Mouse (Mus musculus) embryonic facial prominence, embryonic 15.5 days (tissue): ENCODE measurements around the gene Lefty1. TPM values are rescaled to one million over a fixed set of nuclear protein-coding genes. Genes with fewer than 3 reads are reported as not detected.
A peak's percentile ranks its signal among the peaks of the same experiment; 100 is the strongest.
"Not testable (repeated sequence)": the region's sequence is repeated elsewhere in the genome, so short reads cannot be mapped to it uniquely, and the experiment has no call there.

Source experiments
- ATAC-seq: fragments of 200-750 bp; cut with Nextera tagmentation; 2 replicates; pipeline ENCODE4 v1.8.0; 2017; ENCODE audit warnings: low read depth, moderate TSS enrichment; ENCODE audit not compliant: insufficient number of reproducible peaks, low FRiP score, low TSS enrichment
- H3K27ac ChIP-seq: fragments of 300-500 bp; sonication (generic); replicated peaks from 2 replicates; pipeline ENCODE4 v1.5.1; 2015; ENCODE audit warnings: mild to moderate bottlenecking, inconsistent platforms
- H3K27me3 ChIP-seq: fragments of 300-500 bp; sonication (generic); 2 replicates; pipeline ENCODE4 v1.6.1; 2015; ENCODE audit warnings: inconsistent platforms
- H3K36me3 ChIP-seq: fragments of 300-500 bp; sonication (generic); 2 replicates; pipeline ENCODE4 v1.6.1; 2015; ENCODE audit warnings: mild to moderate bottlenecking, inconsistent platforms
- H3K4me1 ChIP-seq: fragments of 300-500 bp; sonication (generic); 2 replicates; pipeline ENCODE4 v1.6.1; 2015; ENCODE audit warnings: inconsistent platforms
- H3K4me2 ChIP-seq: fragments of 300-500 bp; sonication (generic); replicated peaks from 2 replicates; pipeline ENCODE4 v1.6.1; 2015; ENCODE audit warnings: mild to moderate bottlenecking, inconsistent platforms
- H3K4me3 ChIP-seq: fragments of 300-500 bp; sonication (generic); replicated peaks from 2 replicates; pipeline ENCODE4 v1.5.1; 2015; ENCODE audit warnings: mild to moderate bottlenecking, inconsistent platforms
- H3K9ac ChIP-seq: fragments of 300-500 bp; sonication (generic); 2 replicates; pipeline ENCODE4 v1.6.1; 2015; ENCODE audit warnings: inconsistent platforms
- H3K9me3 ChIP-seq: fragments of 300-500 bp; sonication (generic); replicated peaks from 2 replicates; pipeline ENCODE4 v1.6.1; 2016; ENCODE audit warnings: inconsistent platforms
- WGBS: fragments of 180-500 bp; shearing (Covaris S2); methylation state at CpG from one replicate; pipeline ENCODE4 v1.1.7; 2015; 5-methylcytosine and 5-hydroxymethylcytosine counted together
- polyA plus RNA-seq: library from polyadenylated mRNA; unstranded; fragments of >200 nt; fragmentation: Nextera tagmentation; extraction: Ambion mirVana; gene quantifications from 2 replicates; pipeline ENCODE4 v1.2.1, GENCODE M21; 2015

Lefty1 gene
- polyA plus RNA-seq = 4.0 and 4.6 TPM in 2 replicates

DNA sequence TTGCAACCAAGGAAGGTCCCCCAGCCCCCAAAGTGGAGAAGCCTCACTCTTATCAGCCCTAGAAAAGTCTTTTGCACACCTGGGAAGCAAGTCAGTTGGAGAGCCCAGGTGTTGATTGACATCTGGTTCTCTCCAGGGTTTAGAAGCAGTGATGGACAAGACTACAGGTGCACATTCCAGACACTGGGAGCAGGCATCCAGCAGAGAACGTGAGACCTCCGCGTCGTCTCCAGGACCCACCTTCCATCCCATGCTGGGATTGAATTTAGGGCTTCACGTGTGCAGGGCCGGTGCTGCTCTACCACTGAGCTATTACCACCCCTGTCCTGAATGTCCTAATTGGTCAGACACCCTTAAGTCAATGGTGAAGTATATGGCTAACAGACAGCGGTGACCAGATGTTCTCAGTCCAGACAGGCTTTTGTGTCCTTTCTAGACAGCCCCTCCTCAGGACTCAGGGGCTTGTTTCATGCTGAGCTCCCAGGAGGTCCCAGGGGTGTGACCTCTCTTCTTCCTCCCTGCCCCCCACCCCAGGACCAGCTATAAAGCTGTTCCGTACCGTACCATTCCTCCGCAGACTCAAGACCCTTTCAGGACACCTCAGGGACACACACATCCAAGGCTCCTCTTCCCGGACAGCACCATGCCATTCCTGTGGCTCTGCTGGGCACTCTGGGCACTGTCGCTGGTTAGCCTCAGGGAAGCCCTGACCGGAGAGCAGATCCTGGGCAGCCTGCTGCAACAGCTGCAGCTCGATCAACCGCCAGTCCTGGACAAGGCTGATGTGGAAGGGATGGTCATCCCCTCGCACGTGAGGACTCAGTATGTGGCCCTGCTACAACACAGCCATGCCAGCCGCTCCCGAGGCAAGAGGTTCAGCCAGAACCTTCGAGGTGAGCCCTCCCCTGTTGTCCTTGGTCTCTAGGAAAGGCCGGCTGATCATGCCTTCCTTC is at the start of gene Lefty1:
TSS of gene Lefty1 (plus strand) at position 556 of the 953 bp plus-strand sequence.
- H3K27ac ChIP-seq = no peak within 1 kb of the TSS
- no peaks in the 10 kb centered on the region for H3K36me3 ChIP-seq
- H3K4me3 ChIP-seq = no peak within 1 kb of the TSS
- H3K4me1 ChIP-seq = no peaks in the 10 kb centered on the region
- no peaks in the 10 kb centered on the region for H3K9me3 ChIP-seq
- 13% methylated on average over 21 of the region's 21 CpGs for WGBS
- peaks cover 41% of the 10 kb centered on the region for H3K27me3 ChIP-seq
- no peak within 1 kb of the TSS for H3K4me2 ChIP-seq
- no peak within 1 kb of the TSS for H3K9ac ChIP-seq
- no peak for ATAC-seq

GRCm38 (mm10) chr1:180888556-180889042 is 46.2 kb upstream of the Lefty1 start:
- Histone ChIP-seq H3K27ac (peak overlapping the region; percentile 58; the same call in 1 of the 2 replicates), H3K4me3 (peak overlapping the region; percentile 3; the same call in 1 of the 2 replicates), H3K9ac (0 out of 2 replicates have a peak overlapping the region, but pooled peaks have one; percentile 6), H3K4me2 (peak overlapping the region; percentile 45), H3K4me1 (peaks cover 13% of the 10 kb centered on the region), H3K9me3 (no peaks in the 10 kb centered on the region), H3K27me3 (peaks cover 14% of the 10 kb centered on the region), H3K36me3 (no peaks in the 10 kb centered on the region)
- 2% methylated on average over 13 of the region's 13 CpGs for WGBS
- ATAC-seq = peak; percentile 68

GRCm38 (mm10) chr1:180889172-180889571 is 45.6 kb upstream of the Lefty1 start:
- no peak for ATAC-seq
- peaks cover 13% of the 10 kb centered on the region for H3K4me1 ChIP-seq
- no peaks in the 10 kb centered on the region for H3K36me3 ChIP-seq
- H3K9me3 ChIP-seq = no peaks in the 10 kb centered on the region
- H3K4me3 ChIP-seq = no peak overlapping the region
- peak overlapping the region; percentile 45 for H3K4me2 ChIP-seq
- H3K27ac ChIP-seq = peak overlapping the region; percentile 58; the same call in 1 of the 2 replicates
- WGBS = 42% methylated on average over 7 of the region's 7 CpGs
- H3K9ac ChIP-seq = 0 out of 2 replicates have a peak overlapping the region, but pooled peaks have one; percentile 6
- H3K27me3 ChIP-seq = peaks cover 20% of the 10 kb centered on the region

DNA sequence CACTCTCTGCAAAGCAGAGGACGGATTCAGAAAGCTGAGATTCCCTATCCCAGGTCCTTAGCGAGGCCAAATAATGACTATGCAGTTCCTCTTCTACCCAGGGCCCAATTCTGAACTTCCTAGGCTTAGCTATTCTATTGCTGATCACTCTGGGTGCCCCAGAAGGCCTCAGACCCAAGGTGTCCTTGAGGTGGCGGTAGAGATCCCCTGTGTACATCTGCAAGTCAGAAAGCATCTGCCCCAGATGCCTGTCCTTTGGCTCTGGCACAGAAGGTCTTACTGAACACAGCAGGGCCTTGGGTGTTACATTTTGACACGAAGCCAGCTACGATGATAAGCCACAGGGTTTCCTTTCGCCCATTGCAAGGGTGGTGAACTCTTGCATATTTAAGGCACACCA is 45.0 kb upstream of the Lefty1 start:
- WGBS = 58% methylated on average over 6 of the region's 6 CpGs
- Histone ChIP-seq H3K9me3 (no peaks in the 10 kb centered on the region), H3K4me3 (no peak overlapping the region)

GRCm38 (mm10) chr1:180892808-180893207 is 42.0 kb upstream of the Lefty1 start, which contains the start of gene Lefty2:
Lefty2 (plus strand) TSS chr1:180893108.
- H3K9me3 ChIP-seq = no peaks in the 10 kb centered on the region
- H3K4me3 ChIP-seq = no peak within 1 kb of the TSS
- no peak within 1 kb of the TSS for H3K4me2 ChIP-seq
- H3K9ac ChIP-seq = no peak within 1 kb of the TSS
- no peak within 1 kb of the TSS for H3K27ac ChIP-seq
- 46% methylated on average over 10 of the region's 10 CpGs for WGBS
- H3K27me3 ChIP-seq = peaks cover 42% of the 10 kb centered on the region
- no peak for ATAC-seq
- H3K4me1 ChIP-seq = peaks cover 13% of the 10 kb centered on the region
- no peaks in the 10 kb centered on the region for H3K36me3 ChIP-seq

More for the DNA sequence above, 45.0 kb upstream of the Lefty1 start:
- Histone ChIP-seq H3K9ac (no peak overlapping the region), H3K4me2 (no peak overlapping the region), H3K4me1 (peaks cover 13% of the 10 kb centered on the region), H3K27ac (no peak overlapping the region), H3K36me3 (no peaks in the 10 kb centered on the region), H3K27me3 (peaks cover 27% of the 10 kb centered on the region)
- ATAC-seq = no peak

DNA sequence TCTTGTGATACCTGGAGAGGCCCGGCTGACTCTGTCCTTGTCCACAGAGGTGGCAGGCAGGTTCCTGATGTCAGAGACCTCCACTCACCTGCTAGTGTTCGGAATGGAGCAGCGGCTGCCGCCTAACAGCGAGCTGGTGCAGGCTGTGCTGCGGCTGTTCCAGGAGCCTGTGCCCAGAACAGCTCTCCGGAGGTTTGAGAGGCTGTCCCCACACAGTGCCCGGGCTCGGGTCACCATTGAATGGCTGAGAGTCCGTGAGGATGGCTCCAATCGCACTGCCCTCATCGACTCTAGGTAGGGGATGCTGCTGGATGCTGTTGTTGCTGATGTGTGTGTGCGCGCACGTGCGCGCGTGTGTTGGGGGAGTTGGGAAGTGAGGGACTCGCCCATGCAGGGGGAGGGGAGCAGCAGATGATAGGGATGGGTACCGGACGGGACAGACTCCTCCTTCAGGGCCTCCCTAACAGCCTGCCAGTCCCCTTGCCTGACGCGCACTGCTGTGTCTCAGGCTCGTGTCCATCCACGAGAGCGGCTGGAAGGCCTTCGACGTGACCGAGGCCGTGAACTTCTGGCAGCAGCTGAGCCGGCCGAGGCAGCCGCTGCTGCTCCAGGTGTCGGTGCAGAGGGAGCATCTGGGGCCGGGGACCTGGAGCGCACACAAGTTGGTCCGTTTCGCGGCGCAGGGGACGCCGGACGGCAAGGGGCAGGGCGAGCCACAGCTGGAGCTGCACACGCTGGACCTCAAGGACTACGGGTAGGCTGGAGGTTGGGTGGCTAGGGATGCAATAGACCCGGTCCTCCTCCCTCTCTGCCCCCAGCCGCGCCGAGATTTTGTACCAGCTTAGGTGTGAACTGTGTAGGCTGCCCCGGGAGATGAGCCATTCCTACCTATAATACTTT is 40.5 kb upstream of the Lefty1 start:
- not testable (repeated sequence) for H3K27ac ChIP-seq, H3K9me3 ChIP-seq, H3K36me3 ChIP-seq, H3K9ac ChIP-seq, H3K4me1 ChIP-seq, ATAC-seq
- Histone ChIP-seq H3K27me3 (peaks cover 47% of the 10 kb centered on the region), H3K4me3 (peak overlapping the region; percentile 10; the same call in 1 of the 2 replicates), H3K4me2 (peak overlapping the region; percentile 32)
- 6% methylated on average over 50 of the region's 51 CpGs for WGBS

- ATAC-seq = no peak
- Histone ChIP-seq H3K4me1 (peaks cover 15% of the 10 kb centered on the region), H3K9ac (no peak overlapping the region), H3K4me3 (no peak overlapping the region), H3K4me2 (no peak overlapping the region), H3K27ac (no peak overlapping the region), H3K9me3 (no peaks in the 10 kb centered on the region), H3K36me3 (peaks cover 5% of the 10 kb centered on the region; the same call in 1 of the 2 replicates), H3K27me3 (peaks cover 11% of the 10 kb centered on the region)
- 0% methylated on average over 4 of the region's 4 CpGs for WGBS
Measured at GRCm38 (mm10) chr1:180901107-180901506, 33.7 kb upstream of the Lefty1 start.

GRCm38 (mm10) chr1:180902915-180903314 is 31.9 kb upstream of the Lefty1 start:
- Histone ChIP-seq H3K4me3 (no peak overlapping the region), H3K4me2 (no peak overlapping the region), H3K27me3 (peaks cover 3% of the 10 kb centered on the region; the same call in 1 of the 2 replicates), H3K4me1 (peaks cover 15% of the 10 kb centered on the region), H3K27ac (no peak overlapping the region), H3K36me3 (peaks cover 22% of the 10 kb centered on the region), H3K9ac (no peak overlapping the region), H3K9me3 (no peaks in the 10 kb centered on the region)
- no peak for ATAC-seq
- 28% methylated on average over 5 of the region's 5 CpGs for WGBS

DNA sequence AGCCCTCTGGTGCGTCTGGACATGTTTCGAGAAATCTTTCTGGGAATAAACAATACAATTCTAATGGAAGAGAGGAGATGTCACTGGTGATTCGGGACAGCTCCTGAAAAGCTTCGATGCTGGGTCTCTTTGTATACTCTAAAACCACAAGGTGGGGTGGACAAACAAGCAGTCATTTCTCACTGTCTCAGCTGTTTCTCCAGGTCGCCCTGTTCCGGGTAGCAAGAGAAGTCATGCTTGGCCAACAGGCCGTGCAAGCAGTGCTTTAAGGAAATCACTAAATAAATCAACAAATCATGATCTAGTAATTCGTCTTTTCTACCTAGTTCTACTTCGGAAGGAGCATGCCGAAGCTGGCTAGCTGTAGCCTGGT is 31.2 kb upstream of the Lefty1 start:
- 0 out of 2 replicates have a peak overlapping the region, but pooled peaks have one; percentile 15 for H3K9ac ChIP-seq
- H3K9me3 ChIP-seq = no peaks in the 10 kb centered on the region
- H3K27ac ChIP-seq = peak overlapping the region; percentile 91
- peak overlapping the region; percentile 83 for H3K4me3 ChIP-seq
- no peaks in the 10 kb centered on the region for H3K27me3 ChIP-seq
- no peak for ATAC-seq
- H3K4me2 ChIP-seq = peak overlapping the region; percentile 77
- H3K36me3 ChIP-seq = peaks cover 24% of the 10 kb centered on the region
- H3K4me1 ChIP-seq = peaks cover 15% of the 10 kb centered on the region
- 33% methylated on average over 10 of the region's 10 CpGs for WGBS

DNA sequence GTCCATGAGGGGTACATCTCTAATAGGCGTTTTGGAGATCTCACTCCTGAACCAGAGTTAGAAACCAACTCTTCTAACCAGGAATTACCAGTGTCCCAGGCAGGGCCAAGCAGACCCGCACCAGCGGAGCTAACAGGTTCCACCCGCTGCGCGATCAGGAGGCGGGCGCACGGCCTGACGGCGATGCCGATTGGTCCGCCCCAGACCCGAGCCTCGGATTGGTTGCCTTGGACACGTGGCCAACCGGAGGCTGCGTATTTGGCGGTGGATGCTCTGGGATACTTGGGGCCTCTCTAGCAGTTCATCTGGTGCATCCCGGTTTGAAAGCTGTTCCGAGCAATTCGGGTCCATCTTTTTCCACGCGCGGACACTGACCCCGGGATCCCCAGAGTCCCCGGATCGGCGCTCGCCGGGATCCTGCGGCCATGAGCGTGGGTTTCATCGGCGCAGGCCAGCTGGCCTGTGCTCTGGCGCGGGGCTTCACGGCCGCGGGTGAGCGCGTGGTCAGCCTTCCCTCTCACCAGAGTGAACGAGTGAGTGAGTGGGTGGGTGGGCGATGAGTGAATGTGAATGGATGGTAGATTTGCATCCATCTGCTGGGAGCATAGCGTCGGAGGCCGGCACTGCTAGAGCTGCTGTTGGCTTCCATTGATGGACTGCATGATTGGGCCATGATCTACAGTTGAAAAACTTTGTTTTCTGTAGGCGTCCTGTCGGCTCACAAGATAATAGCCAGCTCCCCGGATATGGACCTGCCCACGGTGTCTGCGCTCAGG is 30.6 kb upstream of the Lefty1 start, which contains the start of gene Pycr2:
TSS of gene Pycr2 (plus strand) at position 255 of the 776 bp plus-strand sequence.
- peak within 1 kb of the TSS; percentile 91 for H3K27ac ChIP-seq
- H3K4me1 ChIP-seq = peaks cover 15% of the 10 kb centered on the region
- H3K4me2 ChIP-seq = peak within 1 kb of the TSS; percentile 77
- WGBS = under 1% methylated on average over 52 of the region's 52 CpGs
- no peaks in the 10 kb centered on the region for H3K9me3 ChIP-seq
- H3K4me3 ChIP-seq = peak within 1 kb of the TSS; percentile 83
- peak within 1 kb of the TSS; percentile 95 for H3K9ac ChIP-seq
- peak; percentile 97 for ATAC-seq
- no peaks in the 10 kb centered on the region for H3K27me3 ChIP-seq
- H3K36me3 ChIP-seq = peaks cover 24% of the 10 kb centered on the region
